Mouse (Mus musculus) v-Abl transformed pro-B cells (cell line): ENCODE results near the gene Pip4k2a.
"Not testable (repeated sequence)": the region's sequence is repeated elsewhere in the genome, so short reads cannot be mapped to it uniquely, and the experiment has no call there.

Experiments
- in situ Hi-C, 2 experiments: fragments of 400-800 bp; cut with MboI; formaldehyde crosslinking; loops; one replicate each; pipeline ENCODE4 v1.15.1; 2025; ENCODE audit not compliant: unreplicated experiment in 2 of 2

Gene Pip4k2a

GRCm38 (mm10) chr2:18998054-18998478, at the start of gene Pip4k2a, which contains the start of gene 4930426L09Rik:
Gene Pip4k2a, minus strand, starts transcription at chr2:18998126.
Gene 4930426L09Rik, plus strand, starts transcription at chr2:18998343.
- in situ Hi-C loops: loop anchor here (10.0 to 25.0 kb wide), 3 partner anchors 53 to 943 kb away; partner anchors contain the start of genes Dnajc1 (in 1 of the 2) and Mllt10 (in 1 of the 2)

- in situ Hi-C loops: no loop called here
These were observed 40.1 kb upstream of the Pip4k2a start for GRCm38 (mm10) chr2:19037907-19038570.

DNA sequence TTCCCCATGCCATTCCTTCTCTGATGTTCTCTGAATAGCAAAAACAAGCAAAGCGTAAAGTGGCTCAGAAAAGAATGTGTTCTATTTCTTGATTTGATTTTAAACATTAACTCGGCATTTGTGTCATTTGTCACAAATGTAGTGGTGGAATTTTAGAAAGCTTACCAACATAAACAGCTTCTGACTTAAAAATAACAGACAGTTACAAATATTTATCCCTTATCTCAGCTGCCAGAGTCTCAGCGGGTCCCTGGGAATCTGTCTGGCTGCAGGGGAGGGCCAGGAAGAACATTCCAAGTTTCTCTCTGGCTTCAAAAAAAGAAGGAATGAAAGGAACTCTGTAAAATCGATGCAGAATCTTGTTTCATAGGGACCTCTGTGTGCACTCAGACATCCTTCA, 39.5 kb upstream of the Pip4k2a start:
- in situ Hi-C loops: no loop called here

DNA sequence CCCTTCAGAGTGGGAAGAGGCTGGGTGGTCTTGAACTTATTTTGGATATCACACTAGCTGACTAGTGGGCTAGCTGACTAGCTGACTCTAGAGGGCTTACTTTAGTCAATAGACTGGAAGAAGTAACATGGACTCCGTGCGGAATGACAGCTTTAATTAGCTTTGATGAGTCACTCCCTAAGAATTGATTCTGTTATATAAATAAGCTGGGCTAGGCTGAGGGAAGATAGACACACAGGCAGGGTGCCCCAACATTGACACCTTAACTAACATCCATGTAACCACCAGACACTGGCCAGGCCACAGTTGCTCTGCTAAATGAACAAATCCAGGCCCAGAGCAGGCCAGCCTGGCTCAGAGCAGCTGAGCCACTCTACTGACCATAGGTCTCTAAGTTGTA, 26.9 kb upstream of the Pip4k2a start:
- in situ Hi-C loops: no loop called here

- in situ Hi-C loops: no loop called here
These were observed 20.1 kb upstream of the Pip4k2a start for GRCm38 (mm10) chr2:19018034-19018433.

GRCm38 (mm10) chr2:19016839-19017238, 18.9 kb upstream of the Pip4k2a start:
- in situ Hi-C loops: no loop called here

DNA sequence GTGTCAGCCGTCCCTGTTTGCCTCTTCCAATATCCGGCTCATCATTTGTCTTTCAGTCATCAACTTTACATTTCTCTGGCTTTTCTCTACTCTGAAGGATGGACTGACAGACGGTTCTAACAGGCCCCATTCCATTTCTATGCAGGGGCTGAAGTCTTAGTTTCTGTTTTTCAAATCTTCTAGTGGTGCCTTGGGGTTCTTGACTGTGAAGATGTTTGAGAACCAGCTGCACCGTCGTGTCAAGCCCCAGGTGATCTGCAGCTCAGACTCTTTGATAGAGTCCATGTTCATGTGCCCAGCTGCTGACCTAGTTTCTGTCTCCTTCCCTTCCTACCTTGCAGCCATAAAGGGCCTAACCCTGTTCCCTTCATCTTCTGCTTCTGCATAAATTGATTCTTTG, 18.4 kb upstream of the Pip4k2a start:
- in situ Hi-C loops: no loop called here

- in situ Hi-C loops: no loop called here
These were observed 13.5 kb upstream of the Pip4k2a start for GRCm38 (mm10) chr2:19011443-19011842.

GRCm38 (mm10) chr2:19010541-19010940, 12.6 kb upstream of the Pip4k2a start:
- in situ Hi-C loops: not testable (repeated sequence)

GRCm38 (mm10) chr2:19007580-19007979, 9.7 kb upstream of the Pip4k2a start:
- in situ Hi-C loops: loop anchor here in 1 of 2 experiments (10.0 kb wide), 1 partner anchor 243 kb away; no protein-coding TSS in a partner anchor

- in situ Hi-C loops: loop anchor here in 1 of 2 experiments (10.0 kb wide), 1 partner anchor 241 kb away; no protein-coding TSS in a partner anchor
These were observed 8.2 kb upstream of the Pip4k2a start for GRCm38 (mm10) chr2:19006124-19006523.

GRCm38 (mm10) chr2:19004801-19005200, 6.9 kb upstream of the Pip4k2a start:
- in situ Hi-C loops: loop anchor here in 1 of 2 experiments (10.0 kb wide), 1 partner anchor 240 kb away; no protein-coding TSS in a partner anchor

- in situ Hi-C loops: loop anchor here (10.0 to 25.0 kb wide), 3 partner anchors 55 to 945 kb away; partner anchors contain the start of genes Dnajc1 (in 1 of the 2) and Mllt10 (in 1 of the 2)
These were observed 1.5 kb upstream of the Pip4k2a start for GRCm38 (mm10) chr2:18999395-18999794.

- in situ Hi-C loops: loop anchor here (10.0 to 25.0 kb wide), 3 partner anchors 53 to 943 kb away; partner anchors contain the start of genes Dnajc1 (in 1 of the 2) and Mllt10 (in 1 of the 2)
These were observed 447 bp downstream of the Pip4k2a start for GRCm38 (mm10) chr2:18997387-18997971.

GRCm38 (mm10) chr2:18996451-18997211, 1.3 kb downstream of the Pip4k2a start:
- in situ Hi-C loops: loop anchor here (10.0 to 25.0 kb wide), 3 partner anchors 52 to 942 kb away; partner anchors contain the start of genes Dnajc1 (in 1 of the 2) and Mllt10 (in 1 of the 2)

DNA sequence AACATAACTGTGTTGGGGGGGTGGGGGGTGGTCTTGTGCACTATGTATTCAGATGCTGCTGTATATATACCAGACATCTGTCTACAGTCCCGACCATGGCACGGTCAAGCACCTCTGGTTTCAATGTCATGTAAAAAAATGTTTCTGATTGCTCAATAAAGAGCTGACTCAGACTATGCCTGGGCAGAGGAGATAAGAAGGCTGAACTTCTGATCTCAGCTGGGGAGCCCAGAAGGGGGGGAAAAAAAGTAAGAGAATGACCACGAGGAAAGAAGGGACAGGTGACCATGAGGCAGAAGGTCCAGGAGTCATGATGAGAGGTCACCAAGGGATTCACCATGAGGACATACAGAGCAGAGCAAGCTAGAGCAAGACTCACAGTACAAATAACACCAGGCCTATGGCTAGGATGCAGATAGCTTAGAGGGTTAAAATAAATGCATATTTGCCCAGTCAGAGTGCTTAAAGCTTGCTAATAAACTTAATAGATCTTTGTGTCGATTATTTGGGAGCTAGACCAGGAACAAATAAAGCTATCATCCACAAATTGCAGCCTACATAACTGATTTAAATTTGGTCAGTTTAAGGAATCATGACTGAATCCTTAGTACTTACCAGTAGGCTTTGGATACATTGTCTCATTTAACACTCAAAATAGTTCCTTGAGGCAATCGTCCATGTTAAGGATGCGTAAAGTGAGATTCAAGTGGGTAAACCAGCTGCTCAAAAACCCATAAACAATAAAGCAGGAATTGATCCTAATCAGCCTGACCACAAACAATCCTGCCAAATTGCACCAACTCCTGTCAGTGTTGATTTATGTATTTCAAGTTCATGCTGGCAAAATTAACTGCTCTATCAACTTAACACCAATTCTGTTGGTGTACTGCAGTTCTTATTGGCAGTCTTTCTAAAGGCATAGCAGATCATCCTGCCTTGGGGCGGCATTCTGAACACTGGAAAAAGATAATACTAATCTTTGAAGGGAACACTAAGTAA, 5.1 kb downstream of the Pip4k2a start:
- in situ Hi-C loops: loop anchor here (5.0 to 25.0 kb wide), 5 partner anchors 46 to 938 kb away; partner anchors contain the start of genes Dnajc1 (in 1 of the 2) and Mllt10 (in 1 of the 2)

DNA sequence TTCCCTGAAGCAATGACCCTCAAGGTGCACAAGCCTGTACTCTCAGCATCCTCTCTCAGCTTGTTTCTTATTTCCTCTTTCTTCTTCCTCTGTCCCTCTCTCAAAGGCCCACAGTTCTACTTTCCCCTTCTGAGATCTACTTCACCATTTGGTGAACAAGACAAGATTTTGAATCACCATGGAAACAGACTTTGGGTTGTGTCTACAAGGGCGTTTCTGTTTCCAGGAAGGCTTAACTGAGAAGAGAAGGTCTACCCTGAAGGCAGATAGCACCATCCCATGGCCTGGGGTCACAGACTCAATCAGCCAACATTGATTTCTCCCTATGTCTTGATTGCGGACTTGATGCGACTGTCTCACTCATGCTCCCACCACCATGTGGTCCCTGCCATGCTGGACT, 9.0 kb downstream of the Pip4k2a start:
- in situ Hi-C loops: loop anchor here in 1 of 2 experiments (10.0 to 25.0 kb wide), 2 partner anchors 114 to 602 kb away; partner anchors contain the start of gene Dnajc1

DNA sequence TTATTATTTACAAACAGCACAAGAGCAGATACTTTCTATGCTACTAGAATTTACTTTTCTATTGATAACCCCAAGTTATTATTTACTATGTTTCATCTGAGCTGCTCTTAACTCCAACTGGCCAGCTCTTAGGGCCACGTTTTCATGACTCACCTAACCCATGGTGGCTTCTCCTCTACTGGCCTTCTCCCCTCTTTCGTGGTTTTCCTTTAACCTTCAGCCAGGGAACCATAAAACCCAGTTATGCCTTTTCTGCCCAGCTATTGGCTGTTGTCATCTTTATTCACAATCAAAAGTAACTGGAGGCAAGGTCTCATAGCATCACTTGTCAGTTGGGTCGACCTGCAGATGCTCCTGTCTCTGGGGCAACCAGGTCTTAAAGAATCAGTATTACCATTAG, 12.4 kb downstream of the Pip4k2a start:
- in situ Hi-C loops: loop anchor here in 1 of 2 experiments (10.0 to 25.0 kb wide), 2 partner anchors 111 to 598 kb away; partner anchors contain the start of gene Dnajc1
